Mouse (Mus musculus): ENCODE results near the gene Slc35d2.

Slc35d2 gene

DNA sequence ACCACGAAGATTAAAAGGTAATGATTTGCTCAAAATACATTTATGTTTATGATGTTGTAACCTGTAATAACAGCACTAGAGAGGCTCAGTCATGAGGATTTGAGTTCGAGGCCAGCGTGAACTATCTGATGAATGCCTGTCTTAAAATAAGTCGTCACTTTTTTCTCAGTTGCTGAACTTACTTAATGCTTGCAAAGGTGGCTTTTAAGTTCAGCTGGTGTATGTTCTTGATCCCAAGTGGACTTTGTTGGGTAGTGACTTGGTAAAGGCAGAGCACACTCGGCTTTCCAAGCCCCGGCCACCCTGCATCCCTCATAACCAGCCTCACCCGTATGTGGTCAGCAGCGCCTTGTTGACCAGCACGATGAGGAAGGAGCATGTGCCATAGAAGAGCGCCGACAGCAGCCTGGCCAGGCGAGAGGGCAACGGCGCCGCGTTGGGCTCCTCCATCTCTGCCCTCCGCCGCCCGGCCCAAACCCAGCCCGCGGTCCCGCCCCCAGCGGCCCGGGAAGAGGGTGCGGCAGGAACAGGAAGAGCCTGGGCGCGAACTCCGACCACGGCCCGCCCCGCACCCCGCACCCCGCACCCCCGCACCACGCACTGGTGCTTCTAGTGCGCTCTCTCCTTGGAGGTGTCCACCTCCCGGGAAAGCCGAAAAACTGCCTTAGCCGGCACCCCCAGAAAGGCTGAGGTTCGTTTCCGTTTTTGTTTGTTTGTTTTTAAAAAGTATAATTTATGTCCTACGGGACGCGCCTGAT lies at the start of gene Slc35d2:
Gene Slc35d2 (minus strand): TSS at position 511 of the 758 bp plus-strand sequence.
- DNase-seq (ENCODE audit: low read depth) = no peak

DNA sequence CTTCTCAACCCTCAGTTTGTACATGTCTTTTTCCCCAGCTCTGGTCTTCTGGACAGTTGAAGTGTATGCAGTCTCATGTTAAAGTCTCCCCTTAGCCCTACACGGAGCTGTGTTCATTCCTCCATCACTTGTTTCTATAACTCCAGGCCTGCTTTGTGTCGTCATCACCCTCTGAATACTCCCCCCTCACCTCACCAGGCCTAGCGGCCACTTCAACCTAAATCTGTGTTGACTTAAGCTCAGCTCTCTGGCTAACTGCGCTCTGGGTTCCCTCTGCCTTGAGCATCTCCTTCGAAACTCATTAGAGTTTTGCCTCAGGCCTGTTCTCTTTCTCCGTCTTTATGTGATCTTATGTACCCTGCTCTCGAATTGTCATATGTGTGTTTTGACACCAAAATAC lies 48.8 kb upstream of the Slc35d2 start:
- DNase-seq (ENCODE audit: low read depth) = no peak

DNA sequence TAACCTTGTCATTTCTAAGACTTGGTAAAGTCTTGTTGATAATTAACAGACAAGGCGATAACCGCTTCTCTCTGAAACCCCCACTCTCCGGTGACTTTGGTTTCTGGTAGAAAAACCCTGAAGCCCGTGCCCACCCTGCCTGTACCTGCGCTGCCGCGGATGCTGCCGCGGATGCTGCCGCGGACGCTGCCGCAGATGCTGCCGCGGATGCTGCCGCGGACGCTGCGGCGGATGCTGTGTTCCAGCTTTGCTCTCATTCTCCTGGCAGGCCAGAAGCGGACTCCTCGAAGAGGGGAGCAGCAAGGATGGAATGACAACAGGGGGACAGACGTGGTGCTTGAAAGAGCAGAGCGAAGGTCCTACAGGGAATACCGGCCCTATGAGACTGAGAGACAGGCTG lies 40.6 kb upstream of the Slc35d2 start:
- DNase-seq (ENCODE audit: low read depth) = no peak

DNA sequence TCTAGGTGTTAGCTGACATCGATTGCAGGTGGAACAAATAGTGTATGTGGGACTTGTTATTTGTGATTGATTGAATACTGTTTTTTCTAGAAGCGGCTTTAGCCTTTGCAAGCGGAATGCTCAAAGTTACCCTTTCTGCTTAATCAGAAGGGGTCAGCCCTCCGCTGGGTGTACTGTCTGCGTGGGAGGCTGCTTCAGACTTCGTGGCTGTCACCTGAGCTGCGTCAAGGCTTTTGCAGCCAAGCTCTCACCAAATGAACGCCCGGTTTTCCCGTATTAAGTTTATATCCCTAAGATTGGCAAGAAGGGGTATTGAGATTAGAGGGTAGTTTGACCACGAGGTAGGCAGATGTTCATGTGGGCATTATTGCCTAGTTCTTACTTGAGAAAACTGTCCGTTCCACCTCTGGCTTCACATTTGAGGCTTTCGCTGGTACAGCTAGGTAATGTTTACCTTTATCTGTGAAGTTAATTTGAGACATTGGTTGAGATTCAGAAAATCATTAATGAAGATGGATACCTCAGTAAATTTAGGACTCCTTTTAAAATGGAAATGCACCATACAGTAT lies 34.1 kb upstream of the Slc35d2 start:
- no peak for DNase-seq (ENCODE audit: low read depth)

DNA sequence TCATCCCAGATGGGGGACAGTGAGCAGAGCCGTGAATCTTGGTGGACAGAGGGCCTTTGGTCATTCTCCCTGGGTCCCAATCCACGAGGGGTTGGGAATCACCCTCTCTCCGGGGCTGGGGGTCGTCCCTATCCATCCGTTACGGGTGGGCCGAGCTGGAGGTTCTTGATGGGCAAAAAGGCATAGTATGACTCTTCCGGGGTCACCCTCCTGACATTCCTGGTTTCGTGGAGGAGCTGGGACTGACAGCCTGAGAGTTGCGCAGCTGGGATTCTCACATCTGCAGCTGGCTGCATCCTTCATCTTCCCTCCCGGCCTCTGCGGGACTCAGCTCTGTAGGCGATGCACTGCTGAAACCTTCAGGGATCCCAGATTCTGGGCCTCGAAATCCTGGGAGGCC lies 33.5 kb upstream of the Slc35d2 start:
- no peak for DNase-seq (ENCODE audit: low read depth)

DNA sequence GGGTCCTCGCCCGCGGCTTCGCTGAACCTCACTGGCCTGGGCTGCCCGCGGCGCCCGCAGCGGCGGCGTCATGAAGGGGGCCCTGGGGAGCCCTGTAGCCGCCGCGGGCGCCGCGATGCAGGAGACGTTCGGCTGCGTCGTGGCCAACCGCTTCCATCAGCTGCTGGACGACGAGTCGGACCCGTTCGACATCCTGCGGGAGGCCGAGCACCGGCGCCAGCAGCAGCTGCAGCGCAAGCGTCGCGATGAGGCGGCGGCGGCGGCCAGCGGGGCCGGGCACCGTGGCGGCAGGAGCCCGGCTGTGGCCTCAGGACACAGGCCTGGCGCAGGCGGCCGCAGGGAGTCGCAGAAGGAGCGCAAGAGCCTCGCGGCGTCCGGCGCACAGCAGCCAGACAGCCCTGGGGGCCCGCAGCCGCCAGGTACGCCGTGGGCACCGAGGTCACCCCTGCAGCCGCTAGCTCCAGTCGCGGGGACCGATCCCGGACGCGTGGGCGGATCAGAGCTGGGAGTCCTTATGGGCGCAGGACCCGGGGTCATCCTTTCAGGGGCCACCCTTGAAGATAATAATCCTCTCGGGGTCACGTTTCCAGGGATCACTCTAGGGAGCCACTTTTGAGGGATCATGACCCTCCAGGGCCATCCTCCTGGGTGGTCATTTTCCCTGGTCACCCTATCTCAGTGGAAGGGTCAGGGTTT lies 32.9 kb upstream of the Slc35d2 start:
- no peak for DNase-seq (ENCODE audit: low read depth)

DNA sequence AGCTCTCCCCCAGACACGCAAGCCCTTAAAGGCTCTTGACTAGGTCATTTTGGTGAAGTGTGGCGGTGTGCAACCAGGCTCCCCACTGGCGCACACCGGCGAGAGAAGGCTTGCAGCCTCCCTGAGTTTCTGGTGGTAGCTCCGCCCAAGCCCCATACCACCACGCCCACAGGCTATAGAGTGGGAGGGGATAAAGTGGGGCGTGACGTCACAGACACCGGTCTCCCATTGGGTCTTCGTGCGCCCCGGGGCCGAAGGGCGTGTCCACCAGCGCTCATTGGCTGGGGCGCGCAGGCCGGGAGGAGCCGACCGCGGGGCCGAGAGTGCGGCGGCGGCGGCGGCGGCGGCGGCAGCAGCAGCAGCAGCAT lies 32.4 kb upstream of the Slc35d2 start, which contains the start of gene Habp4:
Gene Habp4 (plus strand): TSS at position 277 of the 368 bp plus-strand sequence.
- DNase-seq (ENCODE audit: low read depth) = peak; percentile 94

DNA sequence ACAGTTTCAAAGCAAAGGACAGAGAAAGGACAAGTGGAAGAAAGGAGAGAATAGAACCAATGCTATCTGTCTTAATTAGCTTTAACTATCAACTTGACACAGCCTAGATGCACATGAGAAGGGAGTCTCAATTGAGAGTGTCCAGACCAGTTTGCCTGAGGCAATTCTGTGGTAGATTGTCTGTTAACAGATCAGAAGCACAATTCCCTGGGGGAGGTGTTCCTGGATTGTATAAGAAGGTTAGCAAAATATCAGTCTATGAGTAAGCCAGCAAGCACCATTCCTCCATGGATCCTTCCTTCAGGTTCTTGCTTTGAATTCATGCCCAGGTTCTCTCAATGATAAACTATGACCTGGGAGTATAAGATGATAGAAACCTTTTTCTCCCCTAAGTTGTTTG lies 27.8 kb upstream of the Slc35d2 start:
- DNase-seq (ENCODE audit: low read depth) = no peak

DNA sequence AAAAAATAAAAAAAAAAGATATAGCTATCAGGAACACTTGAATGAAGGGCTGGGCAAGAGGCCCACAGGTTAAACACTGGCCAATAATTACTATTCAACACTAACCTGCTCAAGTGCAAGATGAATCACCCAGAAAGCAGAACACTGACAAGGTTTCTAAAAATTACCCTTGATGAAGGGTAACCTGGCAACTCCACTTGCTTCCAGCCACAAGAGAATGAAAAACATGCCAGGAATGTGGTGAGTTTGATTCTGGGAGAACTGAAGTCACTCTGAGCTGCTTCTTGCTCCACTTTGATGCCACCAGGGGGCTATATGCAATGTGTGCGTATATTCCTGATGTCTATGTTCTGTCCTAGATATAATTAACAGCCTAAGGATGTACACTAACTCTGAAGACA lies 26.0 kb upstream of the Slc35d2 start:
- DNase-seq (ENCODE audit: low read depth) = no peak

DNA sequence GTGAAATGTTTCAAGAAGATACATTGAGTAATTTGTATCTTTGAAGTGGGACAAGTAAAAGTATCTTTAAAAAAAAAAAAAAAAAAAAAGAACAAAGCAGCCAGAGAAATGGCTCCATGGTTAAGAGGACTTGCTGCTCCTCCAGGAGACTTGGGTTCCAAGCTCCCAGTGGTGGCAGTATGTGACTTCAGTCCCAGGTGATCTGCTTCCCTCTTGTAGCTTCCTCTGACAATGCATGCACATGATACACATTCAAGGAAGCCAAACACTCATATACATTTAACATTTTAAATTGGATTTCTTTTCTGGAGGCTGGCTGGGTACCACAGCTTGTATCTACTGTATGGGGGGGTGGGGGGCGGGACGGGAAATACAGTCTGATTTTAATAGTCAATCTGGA lies 25.5 kb upstream of the Slc35d2 start:
- DNase-seq (ENCODE audit: low read depth) = no peak

DNA sequence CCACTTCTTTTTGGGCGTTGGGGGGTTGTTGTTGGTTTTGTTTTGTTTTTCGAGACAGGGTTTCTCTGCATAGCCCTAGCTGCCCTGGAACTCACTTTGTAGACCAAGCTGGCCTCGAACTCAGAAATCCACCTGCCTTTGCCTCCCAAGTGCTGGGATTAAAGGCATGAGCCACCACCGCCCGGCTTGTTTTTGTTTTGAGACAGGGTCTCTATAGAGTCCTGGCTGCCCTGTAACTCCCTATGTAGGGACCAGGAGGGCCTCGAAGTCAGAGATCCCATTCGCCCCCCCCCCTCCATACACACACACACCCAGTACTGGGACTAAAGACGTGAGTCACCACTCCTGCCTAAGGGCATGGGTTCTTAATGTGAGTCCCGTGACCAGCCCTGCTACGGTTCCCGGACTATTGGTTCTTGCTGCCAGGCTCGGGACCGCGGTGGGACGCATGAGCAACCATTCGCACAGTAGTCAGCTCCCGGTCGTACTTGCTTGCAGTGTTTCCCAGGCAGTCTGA lies 24.6 kb upstream of the Slc35d2 start:
- DNase-seq (ENCODE audit: low read depth) = no peak

DNA sequence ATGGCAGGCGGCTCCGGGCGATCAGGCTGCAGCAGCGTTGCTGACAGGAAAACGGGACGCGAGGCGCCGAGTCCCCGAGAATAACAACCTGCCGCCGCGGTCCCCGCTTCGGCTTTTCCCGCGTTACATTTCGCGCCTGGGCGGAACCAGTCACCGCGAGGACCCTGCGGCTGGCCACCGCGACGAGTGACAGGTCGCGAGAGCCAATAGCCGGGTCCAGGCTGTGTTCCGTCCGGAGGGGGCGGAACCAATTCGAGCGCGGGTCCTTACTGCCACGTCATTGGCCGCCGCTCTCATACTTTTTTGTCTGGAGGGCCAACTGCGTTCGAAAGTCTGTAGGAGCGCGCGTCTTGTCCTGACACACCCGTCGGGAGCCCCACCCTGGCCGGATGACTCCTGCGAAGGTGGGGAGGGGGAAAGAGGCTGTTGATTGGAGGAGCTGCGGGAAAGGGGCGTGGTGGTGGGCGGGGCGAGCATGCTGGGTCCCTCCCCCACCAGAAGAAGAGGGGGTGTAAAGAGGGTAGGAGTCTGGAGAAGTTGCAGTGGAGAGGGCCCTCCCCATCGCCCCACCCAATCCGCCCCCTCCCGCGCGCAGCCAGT lies 24.0 kb upstream of the Slc35d2 start, which contains the start of gene Zfp367:
Gene Zfp367 (minus strand): TSS at position 120 of the 600 bp plus-strand sequence.
- DNase-seq (ENCODE audit: low read depth) = peak; percentile 96

DNA sequence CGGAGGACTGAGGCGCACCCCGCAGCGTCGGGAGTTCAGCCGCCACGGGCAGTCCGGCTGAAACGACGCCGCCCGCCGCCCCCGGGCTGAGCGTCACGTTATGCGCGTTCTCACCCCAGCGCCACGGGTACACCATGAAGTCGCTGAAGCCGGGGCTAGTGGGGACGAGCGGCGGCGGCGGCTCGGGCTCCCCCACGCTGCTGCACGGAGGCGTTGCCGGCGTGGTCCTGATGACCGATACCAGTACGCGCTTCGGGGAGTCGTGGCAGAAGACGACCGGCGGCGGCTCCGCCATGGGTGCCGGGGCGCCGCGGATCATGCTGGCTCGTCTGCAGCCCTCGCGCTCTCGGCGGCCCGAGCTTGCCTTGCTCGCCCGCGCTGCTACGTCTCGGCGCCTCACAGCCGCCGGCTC lies 23.5 kb upstream of the Slc35d2 start:
- DNase-seq (ENCODE audit: low read depth) = no peak

DNA sequence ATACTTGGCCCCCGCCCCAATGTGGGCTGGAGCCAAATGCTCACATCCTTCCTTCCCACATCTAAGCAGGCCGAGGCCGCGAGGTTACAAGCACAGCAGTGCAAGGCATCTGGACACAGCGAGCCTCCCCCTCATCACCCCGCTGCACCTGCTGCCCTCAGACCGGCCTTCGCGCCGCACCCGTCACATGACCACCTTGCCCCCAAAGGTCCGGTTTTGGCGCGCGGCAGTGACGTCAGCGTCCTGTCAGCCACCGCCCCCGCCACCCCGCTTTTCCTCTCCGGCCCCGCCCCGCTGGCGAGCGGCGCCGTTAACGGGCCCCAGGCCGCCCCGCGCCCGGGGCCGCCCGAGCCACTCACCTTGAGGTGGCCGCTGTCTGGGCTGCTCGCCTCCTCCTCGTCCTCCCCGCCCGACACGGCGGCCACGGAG lies 23.1 kb upstream of the Slc35d2 start:
- DNase-seq (ENCODE audit: low read depth) = peak; percentile 76

DNA sequence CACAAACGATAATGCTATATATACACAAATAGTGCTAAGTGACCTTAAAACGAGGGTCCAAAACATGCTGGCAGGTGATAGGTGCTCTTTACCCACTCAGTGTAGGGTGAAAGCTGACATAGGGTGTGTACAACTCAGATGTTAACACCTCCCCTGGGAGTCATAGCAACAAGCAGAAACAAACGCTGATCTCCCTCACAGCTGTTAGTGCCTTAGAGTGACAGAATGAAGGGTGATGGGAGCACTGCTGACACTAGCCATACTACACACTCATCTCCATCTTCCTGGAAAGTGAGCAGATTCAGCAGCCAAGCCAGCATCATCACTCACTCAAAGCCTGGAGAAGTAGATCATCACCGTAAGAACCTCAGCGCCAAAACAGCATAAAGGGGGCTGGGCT lies 21.0 kb upstream of the Slc35d2 start:
- DNase-seq (ENCODE audit: low read depth) = no peak

DNA sequence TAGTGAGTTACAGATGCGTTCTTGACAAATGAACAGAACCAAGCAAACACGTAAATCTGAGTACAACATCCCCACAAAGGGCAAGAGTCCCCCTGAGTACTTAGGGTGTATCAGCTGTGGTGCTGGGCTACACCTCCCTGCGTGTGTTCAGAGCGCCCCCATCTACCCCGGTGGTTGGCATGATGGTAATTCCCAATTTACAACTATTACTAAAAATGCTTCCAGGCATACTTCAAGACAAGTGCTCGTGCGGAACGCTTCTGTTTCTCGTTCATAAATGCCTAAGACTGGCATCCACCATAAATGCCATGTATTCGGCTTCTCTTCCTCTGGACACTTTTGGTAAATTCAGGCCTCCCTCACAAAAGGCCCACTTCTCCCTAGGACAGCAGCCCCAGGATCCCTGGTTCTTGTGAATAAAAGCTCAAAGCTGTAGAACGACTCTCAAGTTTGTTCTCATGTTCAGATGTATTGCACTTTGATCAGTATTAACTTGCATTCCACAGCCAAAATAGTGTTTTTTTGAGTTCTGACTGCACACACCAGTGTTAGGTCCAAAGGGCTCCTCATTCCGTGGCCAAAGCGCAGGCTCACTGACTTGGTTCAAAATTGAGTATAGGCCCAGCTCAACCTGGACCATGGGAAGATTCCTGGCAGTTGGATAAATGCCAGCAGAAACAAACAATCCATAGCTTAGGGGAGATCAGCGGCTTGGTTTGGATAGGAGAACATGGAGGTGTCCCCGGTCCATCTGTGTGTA lies 628 bp upstream of the Slc35d2 start:
- DNase-seq (ENCODE audit: low read depth) = no peak

DNA sequence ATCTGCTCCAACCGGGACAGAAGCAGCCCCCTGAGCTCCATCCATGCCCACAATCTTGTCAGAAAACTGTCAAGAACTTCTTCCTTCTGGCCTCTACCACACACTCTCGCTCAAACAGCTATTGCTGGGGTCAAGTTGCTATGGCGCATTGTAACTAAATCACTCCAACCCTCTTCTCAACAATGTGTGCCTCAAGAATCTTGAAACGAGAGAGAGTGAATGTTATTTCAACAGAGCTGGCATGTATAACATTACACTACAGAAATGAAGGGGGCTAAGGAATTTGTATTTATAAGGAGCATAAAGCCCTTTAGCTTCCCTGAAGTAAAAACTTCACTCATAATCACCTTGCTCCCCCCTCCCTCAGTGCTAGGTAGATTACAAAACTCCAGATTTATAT lies 2.9 kb downstream of the Slc35d2 start:
- no peak for DNase-seq (ENCODE audit: low read depth)

DNA sequence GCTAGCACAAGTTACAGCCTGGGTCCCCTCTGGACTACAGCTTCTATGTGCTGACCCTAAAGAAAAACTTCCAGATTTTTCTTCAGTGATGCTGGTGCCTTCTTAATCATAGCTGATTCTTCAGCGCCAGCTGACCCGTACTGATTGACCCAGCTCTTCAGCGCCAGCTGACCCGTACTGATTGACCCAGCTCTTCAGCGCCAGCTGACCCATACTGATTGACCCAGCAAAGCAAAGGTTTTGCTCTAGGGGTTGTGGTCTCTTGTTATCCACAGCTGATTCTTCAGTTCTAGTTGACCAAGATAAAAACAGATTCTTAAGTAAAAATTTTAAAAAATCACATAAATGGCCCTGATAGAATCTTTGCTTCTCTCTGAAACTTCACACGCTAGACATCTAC lies 4.3 kb downstream of the Slc35d2 start:
- DNase-seq (ENCODE audit: low read depth) = no peak

DNA sequence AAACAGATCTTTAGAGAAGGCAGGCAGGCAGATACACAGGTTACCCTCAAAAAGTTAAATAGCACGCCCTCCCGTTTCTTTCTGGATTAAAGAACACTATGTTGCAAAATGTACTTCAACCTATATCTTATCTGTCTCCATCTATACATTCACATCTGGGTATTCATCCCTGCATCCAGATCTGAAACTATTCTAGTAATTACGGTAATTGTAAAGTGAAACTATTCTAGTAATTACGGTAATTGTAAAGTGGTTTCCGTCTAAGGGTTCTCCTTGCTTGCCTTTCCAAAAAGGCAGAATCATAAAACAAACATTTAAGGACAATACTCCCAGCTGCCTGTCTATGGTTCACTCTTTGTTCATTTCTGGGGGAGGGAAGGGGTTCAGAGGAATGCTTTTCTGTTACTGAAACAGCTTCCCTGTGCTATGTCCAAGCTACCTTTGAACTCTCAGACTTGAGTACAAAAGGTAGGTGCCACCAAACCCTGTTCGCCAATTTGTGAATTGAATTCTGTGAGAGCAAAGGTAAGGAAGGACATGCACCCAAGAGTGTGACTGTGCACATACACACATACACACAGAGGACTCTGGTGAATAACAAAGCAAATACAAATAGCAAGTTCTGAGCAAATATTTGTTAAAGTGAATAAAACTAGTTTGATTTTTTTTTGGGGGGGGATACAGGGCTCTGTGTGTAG lies 5.5 kb downstream of the Slc35d2 start:
- DNase-seq (ENCODE audit: low read depth) = no peak

DNA sequence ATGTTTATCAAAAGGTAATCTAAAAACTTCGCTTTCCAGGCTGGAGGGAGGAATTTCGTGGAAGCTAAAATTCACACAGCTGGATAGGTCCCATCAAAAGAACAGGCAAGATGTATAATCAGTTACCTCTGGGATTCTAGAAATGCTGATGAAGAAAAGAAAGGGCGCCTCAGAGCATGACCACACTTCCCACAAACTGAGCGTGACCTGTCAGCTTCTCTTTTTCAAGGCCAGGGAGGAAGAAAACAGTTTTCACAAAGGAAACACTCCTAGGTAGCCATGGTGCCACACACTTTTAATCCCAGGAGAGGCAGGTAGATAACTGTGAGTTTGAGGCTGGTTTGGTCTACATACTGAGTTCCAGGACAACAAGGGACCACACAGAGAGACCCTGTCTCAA lies 8.4 kb downstream of the Slc35d2 start:
- no peak for DNase-seq (ENCODE audit: low read depth)

DNA sequence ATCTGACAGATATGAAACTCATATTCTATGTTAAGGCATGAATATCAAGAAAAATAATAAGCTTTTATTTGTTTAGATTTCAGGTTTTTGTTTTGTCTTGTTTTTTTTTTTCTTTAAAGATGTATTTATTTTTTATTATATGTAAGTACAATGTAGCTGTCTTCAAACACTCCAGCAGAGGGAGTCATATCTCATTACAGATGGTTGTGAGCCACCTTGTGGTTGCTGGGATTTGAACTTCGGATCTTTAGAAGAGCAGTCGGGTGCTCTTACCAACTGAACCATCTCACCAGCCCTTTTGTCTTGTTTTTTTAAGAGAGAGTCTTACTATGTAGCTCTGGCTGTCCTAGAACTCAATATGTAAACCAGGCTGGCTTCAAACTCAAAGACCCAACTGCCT lies 11.7 kb downstream of the Slc35d2 start:
- no peak for DNase-seq (ENCODE audit: low read depth)
